Mouse (Mus musculus) MEL (cell line): ENCODE data around the gene Kcnh4. TPM values are rescaled to one million over a fixed set of nuclear protein-coding genes. Genes with fewer than 3 reads are reported as not detected.

ENCODE experiments used
- DNase-seq: peaks from one replicate; pipeline ENCODE4 v3.0.0; 2011; ENCODE audit warnings: low read depth, low spot score
- H3K27ac ChIP-seq: 2 replicates; pipeline ENCODE4 v1.5.1; 2012; ENCODE audit warnings: low read depth, mild to moderate bottlenecking, control low read depth, low read length, moderate library complexity; ENCODE audit not compliant: control insufficient read depth
- H3K27me3 ChIP-seq, 2 experiments: fragments of 150-350 bp in 1 of 2; sonication (generic) in 1 of 2; 2 replicates each; pipeline ENCODE4 v1.6.1; 2012; ENCODE audit warnings: low read length in 2 of 2, mild to moderate bottlenecking in 2 of 2, improper control_type of control experiment in 1 of 2, moderate library complexity in 1 of 2; ENCODE audit not compliant: insufficient read depth in 2 of 2, control insufficient read depth in 1 of 2
- H3K36me3 ChIP-seq, 2 experiments: 2 replicates each; pipeline ENCODE4 v1.6.1; 2012 to 2014; ENCODE audit warnings: low read length in 2 of 2, improper control_type of control experiment in 1 of 2, inconsistent platforms in 1 of 2, mild to moderate bottlenecking in 1 of 2; ENCODE audit not compliant: insufficient read depth in 2 of 2, control insufficient read depth in 1 of 2
- H3K4me1 ChIP-seq, 2 experiments: fragments of 150-350 bp in 1 of 2; sonication (generic) in 1 of 2; 2 replicates each; pipeline ENCODE4 v1.6.1; 2012; ENCODE audit warnings: low read length in 2 of 2, improper control_type of control experiment in 1 of 2, mild to moderate bottlenecking in 1 of 2; ENCODE audit not compliant: insufficient read depth in 2 of 2, control insufficient read depth in 1 of 2
- H3K4me3 ChIP-seq, 2 experiments: fragments of 150-350 bp in 1 of 2; sonication (generic) in 1 of 2; 2 replicates each; pipeline ENCODE4 v1.5.1; 2012; ENCODE audit warnings: low read depth in 2 of 2, low read length in 2 of 2, mild to moderate bottlenecking in 2 of 2, moderate library complexity in 2 of 2, control low read depth in 1 of 2, improper control_type of control experiment in 1 of 2; ENCODE audit not compliant: control insufficient read depth in 1 of 2, insufficient read depth in 1 of 2
- H3K79me2 ChIP-seq: 2 replicates; pipeline ENCODE4 v1.6.1; 2012; ENCODE audit warnings: mild to moderate bottlenecking, low read length, moderate library complexity; ENCODE audit not compliant: control insufficient read depth, poor library complexity, insufficient read depth
- H3K9ac ChIP-seq: 2 replicates; pipeline ENCODE4 v1.6.1; 2012; ENCODE audit warnings: low read depth, mild to moderate bottlenecking, control low read depth, low read length, moderate library complexity; ENCODE audit not compliant: control insufficient read depth, poor library complexity, severe bottlenecking
- H3K9me3 ChIP-seq: fragments of 150-350 bp; sonication (generic); replicated peaks from 2 replicates; pipeline ENCODE4 v1.6.1; 2012; ENCODE audit warnings: mild to moderate bottlenecking, low read length, improper control_type of control experiment, moderate library complexity; ENCODE audit not compliant: insufficient read depth
- CTCF ChIP-seq, 3 experiments: IDR thresholded peaks in 2 of 3; conservative IDR thresholded peaks in 1 of 3; 2 replicates each; pipeline ENCODE4 v1.5.1; 2011 to 2012; ENCODE audit warnings: low read length in 3 of 3, low read depth in 2 of 3, mild to moderate bottlenecking in 2 of 3, improper control_type of control experiment in 1 of 3, inconsistent platforms in 1 of 3, mixed read lengths in 1 of 3, moderate library complexity in 1 of 3; ENCODE audit not compliant: control insufficient read depth in 1 of 3, insufficient read depth in 1 of 3, poor library complexity in 1 of 3, severe bottlenecking in 1 of 3
- E2F4 ChIP-seq: IDR thresholded peaks from 2 replicates; pipeline ENCODE4 v1.6.1; 2011; ENCODE audit warnings: low read depth, low read length, improper control_type of control experiment, borderline replicate concordance
- ELF1 ChIP-seq: IDR thresholded peaks from 2 replicates; pipeline ENCODE4 v1.6.1; 2014; ENCODE audit warnings: low read depth, mild to moderate bottlenecking, inconsistent platforms, low read length, improper control_type of control experiment, moderate library complexity
- EP300 ChIP-seq, 2 experiments: IDR thresholded peaks; 2 replicates each; pipeline ENCODE4 v1.6.1; 2011; ENCODE audit warnings: improper control_type of control experiment in 2 of 2, low read length in 2 of 2, low read depth in 1 of 2, mild to moderate bottlenecking in 1 of 2
- ETS1 ChIP-seq: IDR thresholded peaks from 2 replicates; pipeline ENCODE4 v1.6.1; 2012; ENCODE audit warnings: low read depth, mild to moderate bottlenecking, inconsistent platforms, low read length, improper control_type of control experiment, moderate library complexity
- GABPA ChIP-seq: IDR thresholded peaks from 2 replicates; pipeline ENCODE4 v1.6.1; 2012; ENCODE audit warnings: low read depth, mild to moderate bottlenecking, inconsistent platforms, low read length, improper control_type of control experiment, moderate library complexity
- GATA1 ChIP-seq: IDR thresholded peaks from 2 replicates; pipeline ENCODE4 v1.6.1; 2011; ENCODE audit warnings: low read depth, low read length, improper control_type of control experiment
- HCFC1 ChIP-seq: IDR thresholded peaks from 2 replicates; pipeline ENCODE4 v1.6.1; 2012; ENCODE audit warnings: low read depth, mild to moderate bottlenecking, inconsistent platforms, low read length, improper control_type of control experiment, moderate library complexity
- KAT2A ChIP-seq: conservative IDR thresholded peaks from 2 replicates; pipeline ENCODE4 v1.6.1; 2012; ENCODE audit warnings: low read depth, low read length, improper control_type of control experiment, inconsistent platforms
- MAZ ChIP-seq: IDR thresholded peaks from 2 replicates; pipeline ENCODE4 v1.6.1; 2012; ENCODE audit warnings: low read depth, mild to moderate bottlenecking, inconsistent platforms, low read length, improper control_type of control experiment
- MXI1 ChIP-seq: IDR thresholded peaks from 2 replicates; pipeline ENCODE4 v1.6.1; 2011; ENCODE audit warnings: mild to moderate bottlenecking, low read depth, low read length, improper control_type of control experiment
- MYB ChIP-seq: IDR thresholded peaks from 2 replicates; pipeline ENCODE4 v1.6.1; 2011; ENCODE audit warnings: mild to moderate bottlenecking, low read depth, low read length, improper control_type of control experiment
- POLR2AphosphoS2 ChIP-seq: IDR thresholded peaks from 2 replicates; pipeline ENCODE4 v1.6.1; 2011; ENCODE audit warnings: low read length, improper control_type of control experiment
- RCOR1 ChIP-seq: IDR thresholded peaks from 2 replicates; pipeline ENCODE4 v1.6.1; 2012; ENCODE audit warnings: low read depth, mild to moderate bottlenecking, inconsistent platforms, low read length, improper control_type of control experiment
- SIN3A ChIP-seq: IDR thresholded peaks from 2 replicates; pipeline ENCODE4 v1.6.1; 2012; ENCODE audit warnings: low read length, improper control_type of control experiment, inconsistent platforms
- SMC3 ChIP-seq: IDR thresholded peaks from 2 replicates; pipeline ENCODE4 v1.6.1; 2011; ENCODE audit warnings: low read depth, low read length, improper control_type of control experiment
- TAL1 ChIP-seq: IDR thresholded peaks from 2 replicates; pipeline ENCODE4 v1.6.1; 2012; ENCODE audit warnings: mild to moderate bottlenecking, inconsistent platforms, low read length, moderate library complexity, mixed read lengths
- TBP ChIP-seq: IDR thresholded peaks from 2 replicates; pipeline ENCODE4 v1.8.0; 2011; ENCODE audit warnings: low read depth, low read length, improper control_type of control experiment
- ZC3H11A ChIP-seq: IDR thresholded peaks from 2 replicates; pipeline ENCODE4 v1.6.1; 2012; ENCODE audit warnings: low read depth, mild to moderate bottlenecking, inconsistent platforms, low read length, improper control_type of control experiment
- ZKSCAN1 ChIP-seq: IDR thresholded peaks from 2 replicates; pipeline ENCODE4 v1.6.1; 2012; ENCODE audit warnings: low read depth, mild to moderate bottlenecking, inconsistent platforms, low read length, improper control_type of control experiment, moderate library complexity
- ZMIZ1 ChIP-seq: IDR thresholded peaks from 2 replicates; pipeline ENCODE4 v1.6.1; 2012; ENCODE audit warnings: low read depth, mild to moderate bottlenecking, inconsistent platforms, low read length, improper control_type of control experiment, moderate library complexity
- polyA plus RNA-seq, 2 experiments: library from polyadenylated mRNA; stranded (reverse) in 1 of 2; unstranded in 1 of 2; fragments of >175 nt in 1 of 2; fragments of >200 nt in 1 of 2; gene quantifications; 2 replicates each; pipeline versions ENCODE4 v1.2.1 to v1.2.4; 2012; ENCODE audit warnings: low replicate concordance in 2 of 2, low read depth in 1 of 2; ENCODE audit not compliant: insufficient read length in 2 of 2, insufficient read depth in 1 of 2, missing spikeins in 1 of 2
- total RNA-seq: library from RNA; depleted of rRNA; stranded (reverse); fragments of 300-350 nt; gene quantifications from 2 replicates; pipeline ENCODE4 v1.2.3, GENCODE M21; 2012

The Kcnh4 gene
- total and polyA plus RNA-seq, 3 experiments, result 0.04 to 0.08 TPM; not detected in 1

DNA sequence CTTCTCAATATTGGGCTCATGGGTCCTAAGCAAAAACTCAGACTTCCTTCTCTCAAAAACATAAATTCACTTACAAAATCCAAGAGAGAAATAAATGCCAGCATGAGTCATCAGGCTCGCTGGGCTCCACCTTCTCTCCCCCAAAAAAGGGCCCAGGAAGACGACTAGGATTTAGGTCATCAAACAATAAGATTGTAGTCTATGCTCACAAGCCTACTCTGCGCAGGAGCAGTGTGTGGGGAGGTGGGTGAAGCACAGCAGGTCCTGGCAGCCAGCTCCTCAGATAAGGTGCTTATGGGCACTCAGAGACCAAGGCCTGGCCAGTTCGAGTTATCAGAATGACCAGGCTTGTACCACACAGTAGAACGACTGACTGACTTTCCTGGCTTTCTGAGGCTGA, 39.4 kb downstream of the Kcnh4 start:
- Histone ChIP-seq H3K9me3 (no peaks in the 10 kb centered on the region), H3K27me3 (no peaks in the 10 kb centered on the region), H3K9ac (no peak overlapping the region), H3K27ac (peak overlapping the region; percentile 87; the same call in 1 of the 2 replicates), H3K4me3 (no peak overlapping the region), H3K79me2 (peaks cover 48% of the 10 kb centered on the region), H3K4me1 (peaks cover 33 to 43% of the 10 kb centered on the region in 2 experiments), H3K36me3 (peaks cover 17 to 47% of the 10 kb centered on the region in 2 experiments)
- DNase-seq, result no peak
- TF ChIP-seq ZKSCAN1 (no peak), TAL1 (peak; percentile 18; the same call in 1 of the 2 replicates)

- Histone ChIP-seq H3K27ac (no peak overlapping the region), H3K4me1 (peaks cover 29 to 39% of the 10 kb centered on the region in 2 experiments), H3K27me3 (no peaks in the 10 kb centered on the region), H3K36me3 (peaks cover 19 to 43% of the 10 kb centered on the region in 2 experiments), H3K4me3 (no peak overlapping the region), H3K9ac (no peak overlapping the region), H3K79me2 (peaks cover 43% of the 10 kb centered on the region), H3K9me3 (no peaks in the 10 kb centered on the region)
- DNase-seq, result no peak
- TF ChIP-seq HCFC1 (no peak), RCOR1 (no peak), E2F4 (no peak), POLR2AphosphoS2 (no peak), ELF1 (no peak), ZMIZ1 (no peak), CTCF (IDR thresholded peaks at IDR 0.05 in 2 of 3, conservative IDR thresholded peaks at IDR 0.05 in 1 of 3; ENCODE audit: control insufficient read depth in 1 of 3, insufficient read depth in 1 of 3, low read depth in 2 of 3, low read length in 3 of 3, poor library complexity in 1 of 3, severe bottlenecking in 1 of 3) (no peak), GABPA (no peak), ETS1 (no peak), ZKSCAN1 (no peak), MAZ (no peak), SMC3 (no peak), MXI1 (no peak), EP300 (IDR thresholded peaks at IDR 0.05; ENCODE audit: low read depth in 1 of 2, low read length in 2 of 2) (no peak)
These were observed 39.8 kb downstream of the Kcnh4 start for GRCm38 (mm10) chr11:100719893-100720292.

DNA sequence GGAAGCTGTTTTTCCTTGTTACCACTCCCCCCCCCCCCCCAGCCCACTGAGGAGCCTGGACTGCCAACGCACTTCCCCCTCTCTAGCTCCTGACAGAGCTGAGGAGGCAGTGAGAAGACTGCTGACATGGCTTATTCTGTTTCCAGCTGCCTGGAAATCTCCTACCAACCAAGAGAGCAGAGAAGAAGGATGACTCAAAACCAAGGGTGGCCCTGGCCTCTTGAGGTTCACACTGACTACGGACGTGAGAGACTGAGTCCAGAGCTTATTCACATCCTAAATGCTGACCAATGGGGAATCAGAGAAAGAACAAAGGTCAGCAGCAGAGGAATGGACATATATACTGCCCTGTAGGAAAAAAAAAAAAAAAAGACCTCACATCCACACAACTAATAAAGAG, 40.4 kb downstream of the Kcnh4 start:
- Histone ChIP-seq H3K36me3 (peaks cover 17 to 42% of the 10 kb centered on the region in 2 experiments), H3K9me3 (no peaks in the 10 kb centered on the region), H3K4me1 (peaks cover 24 to 35% of the 10 kb centered on the region in 2 experiments), H3K27ac (no peak overlapping the region), H3K79me2 (peaks cover 38% of the 10 kb centered on the region), H3K4me3 (no peak overlapping the region), H3K27me3 (no peaks in the 10 kb centered on the region), H3K9ac (no peak overlapping the region)
- TF ChIP-seq TBP (no peak), MYB (no peak), SIN3A (no peak), KAT2A (no peak), GATA1 (no peak), SMC3 (no peak), MAZ (no peak), ZC3H11A (no peak)
- no peak for DNase-seq
